Mouse (Mus musculus) WW6 (cell line): ENCODE measurements at regions not wholly inside any gene's neighbourhood (a gene's known extent, or its start where the extent isn't known, plus 50 kb on each side); places are given as distances from the start of the nearest gene placed in this dataset.

Experiments
- DNase-seq: peaks from one replicate; pipeline ENCODE4 v3.0.0-alpha.2; 2013; ENCODE audit warnings: low read depth, low spot score

DNA sequence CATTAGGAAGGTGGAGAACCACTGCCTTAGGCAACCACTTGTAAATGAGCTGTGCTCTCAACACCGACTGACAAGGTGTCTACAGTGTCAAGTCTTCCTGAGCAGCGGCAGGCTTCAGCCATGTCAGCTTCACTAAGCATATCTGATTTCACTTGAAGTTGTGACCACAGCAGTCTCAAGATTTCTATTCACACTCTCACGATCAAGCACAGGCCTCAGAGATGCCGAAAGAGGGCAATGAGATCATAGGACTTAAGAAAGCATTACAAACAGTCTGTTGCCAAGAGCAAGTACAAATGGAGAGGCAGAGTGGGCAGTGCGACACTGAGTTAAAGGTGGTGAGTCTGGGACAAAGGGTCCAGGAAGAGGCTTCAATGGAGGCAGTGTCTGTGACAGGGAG, 289.6 kb downstream of the Kcnrg start:
- no peak for DNase-seq

- no peak for DNase-seq
Measured at GRCm38 (mm10) chr14:61898664-61899063, 291.4 kb downstream of the Kcnrg start.

DNA sequence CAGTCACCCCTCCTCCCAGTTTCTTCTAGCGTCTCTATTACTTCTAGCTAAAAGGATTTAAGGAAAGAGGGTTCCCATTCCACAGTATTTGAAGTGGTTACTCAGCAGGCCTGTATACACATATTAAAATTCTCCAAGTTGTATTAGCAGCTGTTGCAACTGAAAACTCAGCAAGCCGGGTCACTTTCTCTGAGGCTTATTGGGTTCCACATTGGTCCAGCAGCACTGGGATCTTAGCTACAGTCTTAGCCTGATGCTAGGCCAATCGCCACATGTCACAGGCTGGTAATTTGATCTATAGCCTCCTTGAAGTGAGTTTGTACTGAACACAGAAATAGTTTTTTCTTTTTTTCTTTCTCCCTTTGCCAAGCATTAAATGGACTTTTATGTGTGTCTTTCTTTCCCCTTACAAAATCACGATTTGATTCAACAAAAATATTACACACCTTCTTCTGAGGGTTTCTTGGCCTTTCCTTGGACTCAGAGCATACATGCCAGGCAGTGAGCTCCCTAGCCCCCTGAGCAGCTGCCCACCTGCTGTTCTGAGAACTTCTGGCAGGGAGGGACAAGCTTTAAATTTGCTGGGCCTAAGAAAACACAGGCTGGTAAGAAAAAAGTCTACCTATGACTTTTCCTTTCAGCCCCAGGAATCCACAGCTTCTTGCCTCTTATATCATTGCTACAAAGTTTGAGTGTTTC, 297.3 kb downstream of the Kcnrg start:
- no peak for DNase-seq

GRCm38 (mm10) chr14:61918113-61918512, 310.9 kb downstream of the Kcnrg start:
- DNase-seq = no peak

DNA sequence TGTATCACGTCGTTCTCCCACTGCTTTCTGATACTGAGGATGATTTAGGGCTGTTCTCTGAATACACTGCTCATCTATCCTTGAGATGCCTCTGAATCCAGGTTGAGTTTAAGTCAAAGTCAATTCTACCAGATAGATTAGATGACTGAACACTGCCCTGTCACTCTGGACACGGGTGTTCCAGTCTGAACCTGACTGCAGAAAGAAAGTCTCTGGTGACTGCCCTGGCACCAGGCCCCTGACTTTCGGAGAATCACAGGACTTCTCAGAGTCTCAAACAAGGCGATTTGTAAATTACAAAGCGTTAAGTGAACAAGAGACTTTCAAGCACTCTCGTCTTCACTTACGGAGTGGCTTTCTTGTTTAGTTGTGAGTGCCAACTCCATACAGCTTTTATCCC, 324.6 kb downstream of the Kcnrg start:
- no peak for DNase-seq

- no peak for DNase-seq
Measured at GRCm38 (mm10) chr14:61941682-61942081, 334.4 kb downstream of the Kcnrg start.

- no peak for DNase-seq
Measured at GRCm38 (mm10) chr14:61945659-61946058, 338.4 kb downstream of the Kcnrg start.

GRCm38 (mm10) chr14:61949446-61949845, 342.2 kb downstream of the Kcnrg start:
- no peak for DNase-seq

GRCm38 (mm10) chr14:61950004-61950403, 342.4 kb upstream of the Rnaseh2b start:
- no peak for DNase-seq

GRCm38 (mm10) chr14:61953029-61953428, 339.4 kb upstream of the Rnaseh2b start:
- DNase-seq = no peak

DNA sequence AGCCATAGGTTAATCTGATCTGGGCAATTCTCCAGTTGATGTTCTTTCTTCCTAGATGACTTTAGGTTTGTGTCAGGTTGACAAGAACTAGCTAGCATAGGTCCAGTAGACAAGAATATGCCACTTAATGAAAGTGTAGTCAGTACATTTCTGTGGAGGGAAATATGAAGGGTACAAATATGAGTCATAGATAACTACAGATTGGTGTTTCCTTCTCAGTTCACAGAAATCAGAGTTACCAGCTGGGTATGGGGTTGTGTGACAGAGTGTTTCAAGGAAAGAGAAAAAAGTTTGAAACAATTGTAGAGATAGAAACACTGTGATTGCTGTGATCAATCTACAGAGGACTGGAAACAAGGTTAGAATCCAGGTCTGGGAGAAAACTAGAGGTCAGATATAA, 337.0 kb upstream of the Rnaseh2b start:
- no peak for DNase-seq

DNA sequence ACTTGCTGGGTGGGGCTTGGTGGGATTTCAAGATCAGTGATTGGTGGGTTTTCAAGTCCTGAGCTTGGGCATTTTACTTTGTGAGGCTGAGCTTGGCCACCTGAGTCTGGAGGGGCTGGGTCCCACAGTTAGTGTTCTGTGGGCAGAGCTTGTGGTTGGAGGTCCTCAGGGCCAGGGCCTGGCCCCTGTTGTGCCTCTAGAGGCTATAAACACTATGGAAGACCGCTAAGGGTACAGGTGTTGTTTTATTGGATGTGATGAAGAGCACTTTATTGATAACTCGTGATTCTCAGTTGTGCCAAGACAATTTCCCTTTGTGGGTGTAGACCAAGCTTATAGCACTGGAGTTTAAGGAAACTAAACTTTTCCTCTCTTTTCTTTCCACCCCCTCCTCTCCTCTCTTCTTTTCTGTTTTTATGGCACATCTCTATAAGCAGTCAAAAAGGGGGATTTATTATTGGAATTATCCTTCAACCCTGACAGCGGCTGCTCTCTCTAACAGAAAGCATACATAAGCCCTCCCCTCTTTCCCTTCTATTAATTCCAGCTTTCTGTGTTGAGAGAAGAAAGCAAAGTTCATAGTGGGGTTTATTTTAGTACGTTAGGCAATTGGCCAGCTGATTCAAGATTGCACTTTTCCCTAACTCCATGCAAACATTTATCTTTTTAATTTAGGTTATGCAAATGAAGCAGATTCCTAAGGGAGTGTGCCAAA, 332.0 kb upstream of the Rnaseh2b start:
- DNase-seq = no peak

- no peak for DNase-seq
Measured at GRCm38 (mm10) chr14:61968467-61968866, 323.9 kb upstream of the Rnaseh2b start.

GRCm38 (mm10) chr14:61968957-61969535, 323.3 kb upstream of the Rnaseh2b start:
- no peak for DNase-seq

DNA sequence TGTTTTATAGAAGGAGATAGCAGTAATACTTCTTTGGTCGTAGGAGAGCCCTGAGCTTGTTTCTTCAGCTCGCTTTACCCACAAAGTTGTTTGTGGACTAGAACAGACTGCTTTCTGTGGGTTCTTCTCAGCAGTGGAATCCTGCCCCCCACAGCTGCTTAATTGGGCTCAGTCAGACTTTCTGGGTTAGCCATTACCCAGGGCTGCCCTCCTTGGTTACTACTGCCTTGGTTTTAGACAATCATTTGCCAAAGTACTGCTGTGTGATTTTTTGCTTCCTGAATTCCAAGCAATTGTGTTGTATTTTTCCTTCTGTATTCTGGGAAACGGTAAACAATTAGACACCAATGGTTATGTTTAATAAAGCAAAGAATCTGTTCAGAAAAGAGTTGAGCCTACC, 321.8 kb upstream of the Rnaseh2b start:
- no peak for DNase-seq

- no peak for DNase-seq
Measured at GRCm38 (mm10) chr14:61971100-61972088, 321.0 kb upstream of the Rnaseh2b start.

DNA sequence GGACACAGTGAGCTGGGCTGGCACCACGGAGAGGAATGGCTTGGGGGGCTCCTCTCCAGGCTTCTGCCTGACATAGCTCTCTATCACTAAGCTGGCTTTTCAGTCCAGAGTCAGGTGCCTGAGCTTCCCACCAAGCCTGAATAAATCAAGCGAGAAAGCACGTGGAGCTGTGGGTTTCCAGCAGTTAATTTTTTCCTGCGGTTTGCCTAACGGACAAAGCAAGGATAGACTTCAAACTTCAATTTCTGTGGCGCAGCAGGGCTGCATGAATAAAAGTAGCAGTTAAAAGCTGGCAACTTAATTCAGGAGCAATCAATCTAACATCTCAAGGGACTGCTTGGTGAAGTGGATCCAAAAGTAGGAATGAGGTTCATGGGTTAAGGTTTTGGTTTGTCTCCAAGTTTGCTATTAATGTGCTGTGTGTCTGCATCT, 317.1 kb upstream of the Rnaseh2b start:
- no peak for DNase-seq

DNA sequence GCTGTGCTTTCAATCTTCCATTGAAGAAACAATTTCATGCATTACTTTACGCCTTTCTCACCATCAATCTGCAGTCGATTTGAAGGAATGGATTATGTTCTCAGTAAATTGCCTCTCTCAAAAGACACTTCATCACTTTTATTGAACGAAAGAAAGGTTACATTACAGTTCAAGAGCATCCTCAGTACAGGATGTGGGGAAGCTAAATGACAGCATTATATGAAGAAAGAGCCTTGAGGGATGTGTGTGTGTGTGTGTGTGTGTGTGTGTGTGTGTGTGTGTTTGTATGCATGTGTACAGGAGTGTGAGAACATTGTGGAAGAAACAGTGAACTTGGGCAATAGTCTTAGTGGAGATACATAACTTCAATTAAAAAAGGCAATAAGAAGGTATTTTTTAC, 311.8 kb upstream of the Rnaseh2b start:
- DNase-seq = no peak

DNA sequence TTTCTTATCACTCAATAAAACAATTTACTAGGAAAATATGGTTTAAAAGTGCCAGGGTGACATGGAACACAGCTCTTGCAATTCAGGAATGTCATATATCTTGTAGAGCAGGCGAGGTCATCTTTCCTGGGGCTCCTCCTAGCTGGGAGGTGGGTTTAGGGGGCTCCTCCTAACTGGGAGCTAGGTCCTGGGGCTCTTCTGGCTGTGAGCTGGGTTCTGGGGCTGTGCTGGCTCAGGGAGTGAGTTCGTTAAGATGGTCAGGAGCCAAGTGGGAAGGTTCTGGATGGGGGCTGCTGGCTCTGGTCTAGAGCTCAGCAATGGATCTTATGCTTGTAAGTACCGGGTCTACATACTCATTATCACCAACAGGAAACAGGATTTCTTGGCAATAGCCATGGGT, 306.8 kb upstream of the Rnaseh2b start:
- DNase-seq = no peak

GRCm38 (mm10) chr14:61986203-61986602, 306.2 kb upstream of the Rnaseh2b start:
- no peak for DNase-seq

DNA sequence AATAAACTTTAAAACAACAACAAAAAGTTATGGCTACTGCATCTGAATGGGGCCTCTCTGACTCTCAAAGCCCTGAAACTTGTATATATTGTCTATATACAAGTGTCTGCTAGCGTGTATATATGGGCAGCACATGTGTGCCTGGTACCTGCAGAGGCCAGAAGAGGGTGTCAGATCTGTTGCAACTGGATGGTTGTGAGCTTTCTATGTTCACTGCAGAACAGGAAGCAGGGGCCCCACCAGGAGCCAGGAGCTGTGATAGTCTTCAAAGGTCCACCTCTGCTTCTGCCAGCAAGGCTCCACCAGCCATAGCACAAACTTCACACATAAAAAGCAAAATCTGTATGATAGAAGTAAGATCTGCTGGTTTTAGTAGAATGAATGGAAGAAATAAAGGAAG, 297.1 kb upstream of the Rnaseh2b start:
- no peak for DNase-seq

GRCm38 (mm10) chr14:61997736-61998135, 294.7 kb upstream of the Rnaseh2b start:
- no peak for DNase-seq
